8 mouse cellular contexts compared by ENCODE assay signal in the genomic region with DNA sequence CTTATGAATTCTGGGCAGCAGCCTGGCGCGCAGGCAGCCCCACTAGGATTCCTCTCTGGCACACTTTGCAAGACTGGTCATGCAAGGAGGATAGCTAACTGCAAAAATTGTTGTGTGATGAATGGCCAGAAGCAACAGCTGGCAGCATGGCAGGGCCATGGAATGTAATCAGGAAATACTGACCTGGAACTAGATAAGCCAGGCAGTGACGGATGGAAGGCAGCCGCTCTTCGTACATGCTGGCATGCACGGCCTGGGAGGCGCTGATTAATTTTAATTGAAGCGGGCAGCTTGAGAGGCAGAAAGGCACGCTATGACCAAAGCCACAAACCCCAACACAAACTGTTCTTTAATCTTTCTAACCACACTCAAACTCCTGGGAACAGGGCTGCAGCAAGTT. TPM values are rescaled to one million over a fixed set of nuclear protein-coding genes. Genes with fewer than 3 reads are reported as not detected.
A peak's percentile ranks its signal among the peaks of the same experiment; 100 is the strongest.
DNase-seq lines count a peak whose midpoint lies in the region; ATAC-seq and TF ChIP-seq lines count a peak whose summit lies in the region.

No protein-coding gene starts in this region.

- WGBS in heart, embryonic 14.5 days = 8% methylated on average over 9 of the region's 9 CpGs

- peaks cover 81% of the 10 kb centered on the region for H3K4me1 ChIP-seq in G1E (ENCODE audit: insufficient read depth, low read depth, low read length)
- peaks cover 31 to 38% of the 10 kb centered on the region in 2 experiments for H3K4me1 ChIP-seq in heart, embryonic 14.5 days (ENCODE audit: control insufficient read depth in 2 of 2, insufficient read depth in 2 of 2, low read length in 2 of 2)

- peak overlapping the region; percentile 61; the same call in 1 of the 2 replicates for H3K4me3 ChIP-seq in G1E (ENCODE audit: low read depth, low read length)
- H3K4me3 ChIP-seq in heart, embryonic 14.5 days (ENCODE audit: control insufficient read depth in 1 of 2, insufficient read depth in 1 of 2, low read depth in 1 of 2, low read length in 2 of 2) = no peak overlapping the region

- TF ChIP-seq CTCF in G1E (IDR thresholded peaks at IDR 0.05; ENCODE audit: low read depth, low read length) = no peak

- no peaks in the 10 kb centered on the region for H3K9me3 ChIP-seq in G1E (replicated peaks)
- no peaks in the 10 kb centered on the region for H3K9me3 ChIP-seq in heart, embryonic 14.5 days (ENCODE audit: control insufficient read depth, low read length)

- peak; percentile 88 for ATAC-seq in G1E (ENCODE audit: extremely low read depth, insufficient number of reproducible peaks, low FRiP score, poor library complexity, severe bottlenecking)
- peak; percentile 74 for ATAC-seq in heart, embryonic 14.5 days (ENCODE audit: insufficient number of reproducible peaks, insufficient read depth, low FRiP score, low read depth)
- peak; percentile 98 for ATAC-seq in megakaryocyte-erythroid progenitor cell, adult 5-6 weeks (replicated peaks; ENCODE audit: low FRiP score, low TSS enrichment, poor library complexity, severe bottlenecking)

- H3K27ac ChIP-seq in heart, embryonic 14.5 days (replicated peaks in 1 of 2; ENCODE audit: control insufficient read depth in 1 of 2, insufficient read depth in 1 of 2, low read depth in 2 of 2, low read length in 2 of 2) = peak overlapping the region; percentile 91 to 92

- DNase-seq in G1E (ENCODE audit: low spot score) = peak; percentile 54
- DNase-seq in adrenal gland, adult 8-10 months = peak; percentile 34
- DNase-seq in kidney, postnatal 25 days = peak; percentile 9 to 42
- no peak for DNase-seq in layer of hippocampus, adult 9-11 months
- DNase-seq in right cerebral cortex, postnatal 4 days = no peak
- DNase-seq in layer of hippocampus, adult 9-10 months (ENCODE audit: low spot score) = no peak

- H3K4me2 ChIP-seq in heart, embryonic 14.5 days (ENCODE audit: low read length) = peak overlapping the region; percentile 41

- H3K36me3 ChIP-seq in G1E (replicated peaks) = no peaks in the 10 kb centered on the region
- no peaks in the 10 kb centered on the region for H3K36me3 ChIP-seq in heart, embryonic 14.5 days (ENCODE audit: control insufficient read depth, insufficient read depth, low read length)

- peak overlapping the region; percentile 54; the same call in 1 of the 2 replicates for H3K9ac ChIP-seq in heart, embryonic 14.5 days (ENCODE audit: low read length)

- H3K27me3 ChIP-seq in G1E (ENCODE audit: insufficient read depth, low read length) = no peaks in the 10 kb centered on the region
- no peaks in the 10 kb centered on the region for H3K27me3 ChIP-seq in heart, embryonic 14.5 days (ENCODE audit: control insufficient read depth, insufficient read depth, low read length)

RNA-seq across cellular contexts. Expression of a gene that starts 13.8 kb away (rescaled TPM):
- total RNA-seq in G1E (2014; fragmentation: Nextera tagmentation) (471 and 478 TPM in 2 replicates), G1E (2017) (153 and 206 TPM in 2 replicates)
- 10.4 and 18.6 TPM in 2 replicates for polyA plus RNA-seq in G1E (2012)
- total RNA-seq in adrenal gland, adult 8-10 months (2022) = 10 to 100 TPM; 50.5 to 90.6 (median 62.7) TPM
- 92.8 and 105 TPM in 2 replicates for polyA plus RNA-seq in heart, embryonic 14.5 days (2014; fragmentation: Nextera tagmentation; extraction: Ambion mirVana)
- 77.1 and 92.2 TPM in 2 replicates for total RNA-seq in megakaryocyte-erythroid progenitor cell, adult 5-6 weeks (2014; fragmentation: Nextera tagmentation)
- 104 and 119 TPM in 2 replicates for total RNA-seq in megakaryocyte-erythroid progenitor cell, adult 5-6 weeks (2017)

Comparison
In these comparisons a context has a peak if more than half of its experiments do, and no peak if none do; other contexts are left out.
1. DNase-seq: peak in G1E (single experiment), adrenal gland, adult 8-10 months (single experiment) and kidney, postnatal 25 days (2 of 2); none in layer of hippocampus, adult 9-11 months (single experiment), right cerebral cortex, postnatal 4 days (single experiment) and layer of hippocampus, adult 9-10 months (single experiment).
2. Peak in every context shown above with its lines, with median percentiles within 50 percentile points of each other: ATAC-seq.